Mouse (Mus musculus) pancreas, adult 10 weeks (tissue): Measurements from ENCODE around the gene App. TPM values are rescaled to one million over a fixed set of nuclear protein-coding genes. Genes with fewer than 3 reads are reported as not detected.

Source experiments
- polyA plus RNA-seq: library from polyadenylated mRNA; stranded (reverse); fragments of 350-450 nt; fragmentation: Illumina TruSeq; extraction: RNeasy Lipid Tissue Mini Kit (QIAGEN cat#74804); gene quantifications from one replicate; pipeline ENCODE4 v1.2.3, GENCODE M21; 2015; ENCODE audit warnings: low read depth, low replicate concordance; ENCODE audit not compliant: insufficient read depth

App gene
- polyA plus RNA-seq: 103 TPM

DNA sequence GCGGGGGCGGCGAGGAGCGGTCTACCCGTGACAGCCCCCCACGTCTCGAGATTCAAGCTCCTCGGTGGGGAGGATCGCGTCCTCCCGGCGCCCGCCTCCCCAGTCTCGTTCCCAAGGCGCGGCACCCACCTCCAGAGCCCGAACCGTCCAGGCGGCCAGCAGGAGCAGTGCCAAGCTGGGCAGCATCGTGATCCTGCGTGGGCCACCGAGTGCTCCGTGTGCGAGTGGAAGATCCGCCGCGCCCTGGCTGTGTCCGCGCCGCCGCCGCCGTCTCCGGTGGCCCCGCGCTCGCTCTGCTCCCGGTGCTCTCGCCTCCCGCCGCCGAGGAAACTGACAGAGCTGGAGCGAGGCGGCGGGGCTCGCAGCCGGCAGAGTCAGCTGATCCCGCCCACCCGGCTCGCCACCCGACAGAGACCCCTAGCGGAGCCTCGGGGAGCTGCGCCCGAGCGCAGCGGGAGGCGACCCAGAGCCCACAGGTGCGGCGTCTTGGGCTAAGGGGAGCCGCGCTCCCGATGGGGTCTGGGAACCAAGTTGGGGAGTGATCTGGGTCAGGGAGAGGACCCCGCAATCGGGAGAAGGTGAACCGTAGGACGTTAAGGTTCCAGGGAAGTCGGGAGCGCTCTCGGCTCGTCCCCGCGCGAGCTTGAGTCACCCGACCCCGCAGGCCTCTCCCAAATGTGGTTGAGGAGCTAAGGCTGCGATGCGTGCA, at the start of gene App:
App (minus strand) TSS at position 394 of the 709 bp plus-strand sequence.

